Mouse (Mus musculus) brain, embryonic 14.5 days (tissue): ENCODE data around the gene Olfr313.
"Not testable (repeated sequence)": the region's sequence is repeated elsewhere in the genome, so short reads cannot be mapped to it uniquely, and the experiment has no call there.

Source experiments
- CTCF ChIP-seq: fragments of 200-500 bp; IDR thresholded peaks from 2 replicates; pipeline ENCODE4 v1.5.1; 2012; ENCODE audit warnings: inconsistent platforms, mild to moderate bottlenecking, moderate library complexity, borderline replicate concordance; ENCODE audit not compliant: insufficient read depth, insufficient read length; ENCODE audit errors: extremely low read depth
- POLR2A ChIP-seq: fragments of 200-500 bp; IDR thresholded peaks from 2 replicates; pipeline ENCODE4 v1.6.1; 2012; ENCODE audit warnings: mild to moderate bottlenecking, inconsistent platforms, borderline replicate concordance; ENCODE audit not compliant: poor library complexity, insufficient read depth, insufficient read length, severe bottlenecking; ENCODE audit errors: extremely low read depth

DNA sequence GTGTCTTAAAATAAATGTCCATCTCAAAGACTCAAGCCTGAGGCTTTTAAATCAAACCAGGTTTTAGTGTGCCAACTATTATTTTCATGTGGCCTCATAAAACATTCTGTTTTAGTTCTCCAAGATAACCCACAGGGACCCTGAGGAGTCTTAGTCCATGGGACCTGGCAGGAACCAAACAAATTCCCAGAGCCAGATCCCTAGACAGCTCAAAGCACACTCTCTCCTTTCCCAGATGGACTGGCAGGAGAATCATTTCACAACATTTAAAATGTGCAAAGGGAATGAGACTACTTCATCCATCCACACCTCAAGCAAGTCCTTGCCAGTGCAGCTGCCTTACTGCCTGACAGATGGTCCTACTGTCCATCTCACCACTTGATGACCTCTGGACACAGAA, 24.2 kb downstream of the Olfr313 start, which contains the start of gene Olfr311:
- TF ChIP-seq CTCF, POLR2A: not testable (repeated sequence)
